Mouse (Mus musculus) gonadal fat pad, adult 2 months (tissue): ENCODE results near the gene Pfpl. TPM values are rescaled to one million over a fixed set of nuclear protein-coding genes. Genes with fewer than 3 reads are reported as not detected.

Experiments used
- DNase-seq: peaks from one replicate; pipeline ENCODE4 v3.0.0-alpha.2; 2012; ENCODE audit warnings: low read depth
- polyA plus RNA-seq: library from polyadenylated mRNA; depleted of rRNA; stranded (reverse); fragments of >200 nt; gene quantifications from 2 replicates; pipeline ENCODE4 v1.2.3, GENCODE M21; 2012; rRNA removed

The Pfpl gene
- not detected in 2 replicates for polyA plus RNA-seq

DNA sequence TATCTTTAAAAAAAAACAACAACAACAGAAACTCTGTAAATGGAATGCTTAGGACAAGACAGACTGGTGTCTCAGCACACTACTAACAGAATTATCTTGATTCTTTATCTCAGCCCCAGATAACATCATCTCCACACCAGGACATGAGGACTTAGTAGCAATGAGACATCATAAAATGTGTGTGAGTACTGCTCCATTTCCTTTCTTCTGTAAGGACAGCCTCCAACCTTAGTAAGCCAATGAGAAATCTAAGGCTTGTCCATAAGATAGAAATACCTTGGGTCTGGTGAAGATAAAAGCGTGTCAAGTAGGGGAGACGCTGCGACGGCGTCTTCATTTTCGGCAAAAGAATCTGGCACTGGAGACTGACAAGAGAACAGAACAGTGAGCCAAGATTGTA is at the start of gene Pfpl:
TSS of gene Pfpl (plus strand) at position 301 of the 400 bp plus-strand sequence.
- no peak for DNase-seq

DNA sequence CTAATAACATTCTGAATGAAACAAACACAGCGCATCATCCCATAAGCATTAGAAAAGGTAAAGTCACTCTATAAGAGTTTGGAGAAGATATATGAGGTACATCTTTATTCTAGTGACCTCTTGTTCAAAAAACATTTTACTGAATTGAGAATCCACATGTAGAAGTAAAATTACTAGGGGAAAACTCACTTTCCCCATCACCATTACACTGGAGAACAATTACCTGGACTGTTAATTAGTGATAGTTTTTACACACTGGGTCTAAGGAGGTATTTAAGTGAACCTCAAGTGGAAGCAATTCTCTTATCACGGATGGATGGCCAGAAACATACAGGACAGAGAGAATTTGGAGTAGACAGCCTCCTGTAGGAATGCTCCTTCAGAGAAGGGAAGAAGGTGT is 40.7 kb upstream of the Pfpl start, which contains the start of gene Olfr1440:
TSS of gene Olfr1440 (plus strand) at position 301 of the 400 bp plus-strand sequence.
- DNase-seq: no peak

DNA sequence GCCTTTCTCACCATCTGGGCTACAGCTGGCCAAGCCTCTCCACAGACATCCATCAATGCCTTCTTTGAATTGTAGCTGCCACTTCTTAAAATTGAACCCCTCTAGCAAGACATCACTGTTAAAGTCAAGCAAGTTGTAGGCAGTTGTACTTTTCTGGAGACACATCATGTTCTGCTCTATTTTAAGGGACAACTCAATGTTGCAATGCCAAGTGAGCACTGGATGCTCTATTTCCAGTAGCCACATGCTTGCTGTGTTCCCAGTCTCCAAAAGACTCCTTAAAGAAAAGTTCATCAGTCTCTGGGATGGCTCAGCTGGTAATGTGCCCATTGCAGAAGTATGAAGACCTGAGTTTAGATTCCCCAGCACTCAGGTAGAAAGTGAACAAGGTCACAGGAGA is 14.0 kb upstream of the Pfpl start:
- no peak for DNase-seq

DNA sequence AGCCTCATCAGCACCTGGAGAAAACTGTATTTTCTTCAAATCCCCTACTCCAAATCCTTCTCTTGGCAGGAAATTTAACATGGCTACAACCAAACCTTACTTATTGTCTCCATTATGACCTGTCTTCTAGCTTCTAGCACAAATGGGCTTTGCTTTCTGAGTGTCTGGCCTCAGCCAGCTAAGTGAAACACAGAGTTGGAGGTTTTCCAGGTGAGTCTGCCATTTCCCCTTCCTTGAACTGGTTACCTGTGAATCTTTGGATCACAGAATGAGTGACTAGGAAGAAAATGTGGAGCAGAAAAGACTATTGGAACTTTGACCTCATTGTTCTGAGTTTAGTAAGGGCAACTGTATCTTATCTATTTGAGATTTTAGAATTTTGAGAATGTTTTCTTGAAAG is 10.3 kb upstream of the Pfpl start, which contains the start of gene Olfr1441:
TSS of gene Olfr1441 (plus strand) at position 73 of the 400 bp plus-strand sequence.
- DNase-seq: no peak

DNA sequence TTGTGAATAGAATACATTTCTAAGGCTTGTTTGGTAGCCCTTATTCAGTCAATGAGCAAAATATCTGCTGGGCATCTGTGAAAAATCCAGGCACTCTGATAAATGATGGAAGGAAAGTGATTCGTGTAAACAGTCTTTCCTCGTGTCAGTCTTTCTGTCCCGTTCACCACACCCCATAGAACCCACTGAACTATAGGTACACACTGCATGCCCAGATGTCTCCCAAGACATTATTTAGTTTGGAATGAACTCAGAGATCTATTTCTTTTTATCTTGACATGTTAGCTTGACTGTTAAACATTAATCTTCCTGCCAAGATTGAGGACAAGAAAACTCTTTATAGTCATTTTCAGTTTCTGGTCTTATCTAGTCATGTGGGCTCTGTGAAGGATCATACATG is 9.4 kb upstream of the Pfpl start:
- DNase-seq: no peak

DNA sequence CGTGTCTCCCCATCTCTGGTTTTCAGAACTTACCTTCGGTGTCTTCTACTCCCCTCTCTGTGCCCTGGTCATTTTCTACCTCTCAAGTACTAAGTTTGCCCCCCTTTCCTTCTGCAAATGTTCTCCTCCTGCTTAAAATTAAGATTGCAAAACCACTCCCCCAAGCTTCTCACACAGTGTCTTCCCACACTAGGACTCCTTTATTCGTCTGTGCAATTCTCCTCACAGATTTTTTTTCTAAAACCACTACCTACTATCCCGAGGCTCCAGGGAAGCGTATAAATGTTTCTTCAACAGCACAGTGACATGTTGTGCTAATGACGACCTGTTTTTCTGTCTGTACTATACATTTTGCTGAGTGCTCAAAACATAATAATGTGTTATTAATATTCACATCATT is 7.2 kb upstream of the Pfpl start:
- DNase-seq: no peak

DNA sequence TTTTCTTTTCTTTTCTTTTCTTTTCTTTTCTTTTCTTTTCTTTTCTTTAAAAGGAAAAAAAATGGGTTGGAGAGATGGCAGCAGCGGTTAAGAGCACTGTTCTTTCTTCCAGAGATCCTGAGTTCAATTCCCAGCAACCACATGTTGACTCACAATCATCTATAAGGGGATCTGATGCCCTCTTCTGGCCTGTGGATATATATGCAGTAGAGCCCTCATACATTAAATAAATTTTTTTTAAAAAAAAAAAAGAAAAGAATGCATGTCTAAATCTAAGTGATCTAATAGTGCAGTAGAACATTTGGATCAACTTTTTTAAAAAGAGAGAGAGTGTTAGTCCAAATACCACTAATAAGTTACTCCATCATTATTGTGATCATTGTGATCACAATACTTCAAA is 6.0 kb upstream of the Pfpl start:
- no peak for DNase-seq

DNA sequence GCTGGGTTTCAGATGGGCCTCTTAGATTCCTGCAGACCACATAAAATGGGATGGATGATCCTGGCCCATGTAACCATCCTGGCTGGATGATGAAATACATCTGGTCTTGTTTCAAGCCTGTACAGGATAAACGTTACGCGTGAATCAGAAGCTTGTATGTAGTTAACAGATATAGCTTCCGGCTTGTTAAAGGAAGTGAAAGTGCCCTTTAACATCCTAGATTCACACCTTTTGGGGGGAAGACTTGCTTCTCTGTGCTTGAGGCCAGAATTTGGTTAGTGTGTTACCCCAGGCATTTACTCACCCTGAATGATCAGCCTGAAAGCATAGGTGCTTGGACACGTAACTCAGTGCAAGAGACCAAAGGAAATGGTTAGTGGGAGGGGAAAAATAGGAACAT is 604 bp upstream of the Pfpl start:
- no peak for DNase-seq

DNA sequence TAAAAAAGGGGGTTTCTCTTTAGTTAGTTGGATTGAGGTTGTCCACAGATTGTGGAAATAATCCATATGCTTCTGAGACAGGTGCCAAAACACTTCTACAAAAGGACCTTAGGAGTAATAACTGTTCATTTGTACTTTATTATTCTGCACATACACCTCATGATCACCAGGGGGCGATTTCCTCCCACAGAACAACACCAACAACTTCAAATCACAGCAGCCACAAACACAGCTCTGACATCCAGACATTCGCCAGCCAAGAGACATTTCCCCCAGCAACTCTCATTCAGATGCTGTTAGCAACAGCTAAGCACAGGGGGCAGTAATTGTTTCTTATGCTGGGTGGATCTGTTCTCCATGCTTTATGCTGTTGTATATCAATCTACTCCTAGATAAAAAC is 5.3 kb downstream of the Pfpl start:
- no peak for DNase-seq

DNA sequence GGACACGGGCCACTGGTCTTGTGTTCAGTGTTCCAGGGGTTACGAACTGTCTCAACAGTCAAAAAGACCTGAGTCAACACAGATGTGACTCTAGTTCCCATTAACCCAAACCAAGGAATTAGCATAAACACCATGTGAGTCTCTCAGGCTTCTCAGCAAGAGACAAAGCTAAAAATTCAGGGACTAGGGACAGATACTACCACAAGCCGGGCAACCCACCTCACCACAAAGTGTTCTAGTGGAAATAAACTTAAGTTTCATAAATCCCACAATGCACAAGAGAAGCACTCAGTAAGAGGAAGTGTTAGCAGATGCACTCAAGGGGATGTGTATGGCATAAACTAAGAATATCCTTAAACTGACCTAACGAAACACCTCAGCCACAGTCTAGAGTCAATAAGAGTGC is 7.3 kb downstream of the Pfpl start:
- DNase-seq: no peak

DNA sequence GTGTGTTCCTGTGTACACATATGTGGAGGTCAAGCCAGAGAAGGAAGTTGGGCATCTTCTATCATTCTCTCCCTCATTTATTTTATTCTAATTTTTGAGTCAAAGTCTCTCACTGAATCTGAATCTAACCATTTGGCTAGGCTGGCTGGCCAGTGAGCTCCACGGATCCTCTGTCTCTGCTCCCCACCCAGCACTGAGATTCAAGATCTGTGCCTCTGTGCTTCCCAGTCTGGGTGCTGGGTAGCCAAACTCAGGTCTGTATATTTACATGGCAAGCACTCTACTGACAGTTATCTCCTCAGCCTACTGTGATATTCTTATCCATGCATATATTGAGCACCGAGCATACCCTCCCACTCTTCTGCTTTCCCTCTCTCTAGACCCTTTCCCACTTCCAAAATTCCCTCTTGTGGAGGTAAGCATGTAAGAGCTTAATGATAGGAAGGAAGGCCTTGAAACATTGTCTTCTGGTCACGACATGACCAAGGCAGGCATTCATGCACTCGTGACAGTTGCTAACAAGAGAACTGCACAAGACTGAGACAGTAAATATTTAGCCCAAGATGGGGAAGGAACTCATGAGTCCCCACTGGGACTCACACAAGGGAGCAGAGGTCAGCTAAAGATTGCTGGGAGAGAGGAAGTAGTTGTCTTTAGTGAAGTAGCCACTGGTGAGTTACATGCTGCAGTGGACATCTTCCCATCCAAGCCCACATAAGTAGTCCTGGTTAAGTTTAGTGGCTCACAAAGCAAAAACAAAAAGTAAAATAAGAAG is 8.2 kb downstream of the Pfpl start:
- no peak for DNase-seq

DNA sequence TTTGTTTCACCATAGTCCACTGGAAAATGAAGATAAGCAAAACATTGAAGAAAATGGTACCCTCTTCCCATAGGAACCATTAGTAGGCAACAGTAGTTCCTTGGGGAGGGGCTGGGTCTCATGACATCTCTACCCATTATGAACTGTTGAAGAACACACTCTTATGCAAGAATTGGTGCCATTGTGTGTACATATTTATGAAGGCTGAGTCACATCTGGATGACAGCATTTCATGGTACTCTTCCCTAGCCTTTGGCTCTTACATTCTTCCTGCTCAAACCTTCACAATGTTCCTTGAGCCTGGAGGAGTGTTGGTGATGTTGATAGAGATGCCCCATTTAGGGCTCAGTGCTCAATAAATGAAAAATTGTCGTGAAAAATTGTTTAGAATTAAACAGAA is 11.9 kb downstream of the Pfpl start:
- no peak for DNase-seq

DNA sequence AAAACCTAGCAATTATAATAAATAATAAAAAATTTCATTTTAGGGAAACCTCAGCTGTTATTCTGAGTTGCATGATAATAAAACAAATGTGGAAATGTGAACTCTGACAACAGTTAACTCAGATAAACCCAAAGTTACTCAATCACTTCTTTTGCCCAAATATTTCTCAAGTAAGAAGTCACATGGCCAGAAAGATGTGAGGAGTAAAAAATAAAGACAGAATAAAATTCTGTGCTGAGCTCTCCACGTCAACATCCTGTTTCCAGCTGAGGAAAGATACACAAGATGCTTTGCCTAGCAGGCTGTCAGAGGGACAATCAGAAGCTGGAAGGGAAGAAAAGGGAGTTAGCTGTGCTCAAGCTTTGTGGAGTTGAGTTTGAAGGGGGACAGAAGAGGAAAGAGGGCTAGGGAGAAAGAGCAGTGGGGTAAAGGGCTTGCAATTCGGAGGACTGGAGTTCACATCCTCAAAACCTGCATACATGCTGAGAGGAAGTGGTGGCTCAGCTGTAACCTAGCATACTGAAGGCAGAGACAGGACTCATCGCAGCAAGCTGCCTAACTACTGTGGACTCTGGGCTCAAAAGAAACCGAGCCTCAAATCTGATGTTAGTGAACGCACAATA is 12.5 kb downstream of the Pfpl start:
- no peak for DNase-seq

DNA sequence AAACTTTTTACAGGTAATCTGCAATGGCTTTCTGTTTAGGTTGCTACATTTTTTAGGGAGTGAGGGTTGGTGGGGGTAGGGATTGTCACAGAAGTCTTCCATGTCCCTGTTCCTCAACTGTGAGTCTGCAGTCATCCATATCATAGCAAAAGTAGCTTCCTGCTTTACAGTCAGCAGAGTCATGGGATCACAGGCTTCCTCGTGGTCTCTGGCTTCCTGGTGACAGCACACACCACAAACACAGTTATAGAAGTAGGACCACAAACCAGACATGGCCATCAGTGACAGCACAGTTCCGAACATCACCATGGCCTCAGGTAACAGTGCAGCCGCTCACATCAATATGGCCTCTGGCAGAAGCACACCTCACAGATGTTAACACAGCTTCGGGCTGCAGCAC is 14.9 kb downstream of the Pfpl start:
- DNase-seq: no peak

DNA sequence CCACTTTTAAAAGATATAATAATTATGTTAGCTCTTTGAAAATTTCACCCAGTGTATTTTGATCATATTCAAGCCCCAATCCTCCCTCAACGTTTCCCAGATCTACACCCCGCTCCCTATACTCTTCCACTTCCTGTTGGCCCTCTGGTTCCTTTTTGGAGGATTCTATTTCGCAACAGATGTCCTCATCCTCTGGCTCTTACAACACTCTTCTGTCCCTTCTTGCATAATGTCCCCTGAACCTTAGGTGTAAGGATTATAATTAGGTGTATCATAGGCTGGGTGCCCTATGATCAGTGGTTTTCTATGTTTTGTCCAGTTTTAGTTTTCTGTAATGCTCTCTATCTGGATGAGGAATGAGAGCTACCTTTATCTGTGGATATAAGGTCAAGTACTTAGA is 17.3 kb downstream of the Pfpl start:
- peak; percentile 60 for DNase-seq

DNA sequence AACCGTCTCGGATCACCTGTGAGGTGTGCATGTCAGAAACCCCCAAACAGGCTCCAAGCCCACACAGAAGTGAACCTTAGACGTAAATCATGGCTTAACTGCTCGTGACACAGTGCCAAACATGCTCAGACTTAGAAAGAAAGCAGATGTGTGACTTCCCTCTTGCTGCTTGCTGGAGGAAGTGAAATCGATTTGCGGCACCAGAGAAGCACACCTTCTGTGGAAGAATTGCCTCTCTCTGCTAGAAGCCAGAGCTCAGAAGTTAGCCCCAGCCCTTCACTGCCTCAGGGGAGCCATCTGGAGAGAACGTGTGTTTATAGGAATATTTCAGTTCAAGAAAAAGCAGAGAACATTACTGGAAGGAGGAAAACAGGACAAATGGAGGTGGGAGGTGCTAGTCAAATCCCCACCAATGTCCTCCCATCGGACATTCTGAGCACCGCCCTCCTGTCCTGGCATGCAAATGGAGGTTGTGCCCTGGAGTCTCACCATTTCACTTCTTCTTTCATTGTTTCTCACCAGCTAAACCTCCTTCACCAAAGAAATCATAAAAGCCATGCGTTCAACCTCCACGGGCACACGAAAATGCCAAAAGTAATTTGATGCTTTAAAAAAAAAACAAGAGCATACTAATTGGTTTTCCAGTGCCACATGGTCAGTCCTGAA is 29.8 kb downstream of the Pfpl start:
- DNase-seq: no peak

DNA sequence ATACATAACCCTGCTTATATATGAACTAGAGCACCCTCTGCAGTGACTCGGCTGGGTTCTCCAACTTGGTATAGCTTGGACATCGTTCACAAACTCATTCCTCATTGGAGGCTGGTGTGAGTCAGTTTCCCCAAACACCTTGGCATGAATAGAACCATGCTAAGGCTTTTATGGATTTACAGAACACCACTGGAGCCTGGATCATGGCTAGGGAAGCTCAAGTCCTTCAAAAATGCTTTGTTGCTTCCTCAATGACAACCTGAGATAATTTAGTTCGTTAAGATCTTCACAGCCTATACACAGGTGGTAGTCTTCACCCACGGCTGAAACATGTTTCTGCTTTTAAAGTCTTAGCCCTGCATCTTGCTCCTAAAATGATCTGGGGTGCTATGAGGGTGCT is 31.8 kb downstream of the Pfpl start:
- no peak for DNase-seq

DNA sequence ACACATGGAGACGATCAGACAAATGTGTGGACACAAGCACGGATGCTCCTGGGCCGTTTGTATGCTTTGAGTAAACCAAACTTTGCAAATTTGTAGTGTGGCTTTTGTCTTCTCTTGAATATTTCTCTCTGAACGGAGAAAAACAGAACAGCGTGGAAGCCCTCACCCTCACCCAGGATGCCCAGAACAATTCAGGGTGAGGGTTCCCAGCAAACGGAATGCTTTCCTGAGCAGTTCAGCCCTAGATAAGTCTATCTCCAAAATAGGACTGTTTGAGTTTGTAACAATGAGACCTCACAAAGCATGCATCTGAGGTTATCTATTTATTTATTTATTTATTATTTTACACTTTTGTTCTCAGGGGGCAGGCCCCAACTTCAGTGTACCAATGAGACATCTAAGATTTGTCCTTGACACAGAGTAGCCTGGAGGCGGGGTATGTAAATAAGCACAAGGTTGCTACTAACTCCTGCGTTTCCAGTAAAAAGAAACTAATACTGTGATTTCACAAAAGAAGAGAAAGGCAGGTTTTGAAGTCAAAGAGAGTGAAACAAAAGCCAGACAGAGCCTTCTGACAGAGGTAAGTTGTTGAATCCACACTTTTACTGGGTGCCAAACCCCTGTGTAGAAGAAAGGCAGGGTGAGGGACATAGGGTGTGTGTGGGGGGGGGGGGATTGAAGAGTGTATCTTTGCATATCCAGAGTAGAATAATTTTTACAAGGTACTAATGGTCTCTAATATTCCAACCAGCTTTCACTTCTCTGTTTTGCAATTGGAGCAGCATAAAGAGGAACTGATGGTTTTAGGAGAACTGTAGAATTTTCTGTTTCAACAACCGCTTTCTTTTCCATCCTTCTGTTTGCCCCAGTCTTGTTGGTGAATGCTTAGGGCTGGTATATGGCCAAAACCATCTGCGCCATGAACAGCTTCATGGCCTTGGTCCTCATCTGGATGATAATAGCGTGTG is 32.9 kb downstream of the Pfpl start, which contains the start of gene Mpeg1:
TSS of gene Mpeg1 (plus strand) at position 498 of the 968 bp plus-strand sequence.
- DNase-seq: no peak

DNA sequence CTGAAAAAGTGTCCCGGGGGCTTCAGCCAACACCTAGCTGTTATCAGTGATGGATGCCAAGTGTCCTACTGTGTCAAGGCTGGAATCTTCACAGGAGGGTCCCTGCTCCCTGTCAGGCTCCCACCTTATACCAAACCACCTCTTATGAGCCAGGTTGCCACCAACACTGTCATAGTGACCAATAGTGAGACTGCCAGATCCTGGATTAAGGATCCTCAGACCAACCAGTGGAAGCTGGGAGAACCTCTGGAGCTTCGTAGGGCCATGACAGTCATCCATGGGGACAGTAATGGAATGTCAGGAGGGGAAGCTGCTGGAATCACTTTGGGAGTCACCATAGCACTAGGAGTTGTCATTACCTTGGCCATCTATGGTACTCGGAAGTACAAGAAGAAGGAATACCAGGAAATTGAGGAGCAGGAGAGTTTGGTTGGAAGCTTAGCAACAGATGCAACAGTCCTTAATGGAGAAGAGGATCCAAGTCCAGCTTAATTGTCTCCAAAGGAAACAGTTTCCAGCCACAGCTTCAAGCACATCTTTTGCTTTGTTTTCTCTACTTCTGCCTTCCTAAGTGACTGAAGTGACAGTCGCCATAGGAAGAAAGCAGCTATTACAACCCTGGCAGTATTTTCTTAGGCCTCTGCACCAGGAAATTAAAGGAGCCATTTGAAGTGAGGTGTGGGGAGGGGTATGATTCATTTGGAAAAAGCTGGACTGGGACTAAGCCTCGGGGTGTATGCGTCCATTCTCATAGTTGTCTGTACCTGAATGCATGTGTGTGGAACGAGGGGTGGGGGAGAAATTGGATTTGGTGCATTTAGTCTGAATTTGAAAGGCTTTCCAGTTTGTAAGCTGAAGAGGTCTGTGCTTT is 35.4 kb downstream of the Pfpl start:
- DNase-seq: no peak

DNA sequence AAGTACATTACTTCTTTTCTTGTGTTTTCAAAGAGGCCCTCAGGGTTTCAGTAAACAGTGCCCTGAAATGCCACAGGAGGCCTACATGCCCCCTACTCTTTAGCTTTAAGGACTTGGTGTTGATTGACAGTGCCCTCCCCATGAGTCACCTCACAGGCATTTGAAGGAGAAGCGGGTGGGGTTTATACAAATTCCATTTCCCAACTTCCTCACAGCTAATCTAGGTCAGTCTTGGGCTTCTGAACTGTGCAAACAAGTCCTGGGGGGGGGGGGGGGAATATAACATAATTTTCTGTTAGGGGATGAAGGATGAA is 36.0 kb downstream of the Pfpl start:
- no peak for DNase-seq

DNA sequence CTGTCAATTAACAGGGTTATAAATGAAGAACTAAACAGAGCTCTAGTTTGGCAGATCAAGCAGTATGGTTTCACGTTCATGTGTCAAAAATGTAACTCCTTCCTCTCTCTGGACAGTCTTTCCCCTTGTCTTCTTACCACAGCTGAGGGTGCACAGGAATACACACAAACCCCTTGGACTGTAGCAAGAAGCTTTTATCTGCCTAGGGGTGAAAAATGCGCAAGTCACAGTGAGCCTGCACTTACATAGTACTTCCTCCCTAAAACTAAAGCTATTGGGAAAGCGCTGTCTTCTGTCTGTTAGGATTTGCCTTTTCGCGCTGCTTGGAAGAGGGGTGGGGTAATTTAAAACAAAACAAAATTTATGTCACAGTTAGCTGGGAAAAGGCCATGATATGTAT is 36.4 kb downstream of the Pfpl start:
- DNase-seq: no peak
